Mouse (Mus musculus) mature B cell (primary cell): ENCODE measurements around the gene Brd3os.

Experiments used
- in situ Hi-C: fragments of 300-500 bp; cut with MboI; formaldehyde crosslinking; loops from 2 replicates; pipeline ENCODE4 v1.14.3; 2019

Gene Brd3os

DNA sequence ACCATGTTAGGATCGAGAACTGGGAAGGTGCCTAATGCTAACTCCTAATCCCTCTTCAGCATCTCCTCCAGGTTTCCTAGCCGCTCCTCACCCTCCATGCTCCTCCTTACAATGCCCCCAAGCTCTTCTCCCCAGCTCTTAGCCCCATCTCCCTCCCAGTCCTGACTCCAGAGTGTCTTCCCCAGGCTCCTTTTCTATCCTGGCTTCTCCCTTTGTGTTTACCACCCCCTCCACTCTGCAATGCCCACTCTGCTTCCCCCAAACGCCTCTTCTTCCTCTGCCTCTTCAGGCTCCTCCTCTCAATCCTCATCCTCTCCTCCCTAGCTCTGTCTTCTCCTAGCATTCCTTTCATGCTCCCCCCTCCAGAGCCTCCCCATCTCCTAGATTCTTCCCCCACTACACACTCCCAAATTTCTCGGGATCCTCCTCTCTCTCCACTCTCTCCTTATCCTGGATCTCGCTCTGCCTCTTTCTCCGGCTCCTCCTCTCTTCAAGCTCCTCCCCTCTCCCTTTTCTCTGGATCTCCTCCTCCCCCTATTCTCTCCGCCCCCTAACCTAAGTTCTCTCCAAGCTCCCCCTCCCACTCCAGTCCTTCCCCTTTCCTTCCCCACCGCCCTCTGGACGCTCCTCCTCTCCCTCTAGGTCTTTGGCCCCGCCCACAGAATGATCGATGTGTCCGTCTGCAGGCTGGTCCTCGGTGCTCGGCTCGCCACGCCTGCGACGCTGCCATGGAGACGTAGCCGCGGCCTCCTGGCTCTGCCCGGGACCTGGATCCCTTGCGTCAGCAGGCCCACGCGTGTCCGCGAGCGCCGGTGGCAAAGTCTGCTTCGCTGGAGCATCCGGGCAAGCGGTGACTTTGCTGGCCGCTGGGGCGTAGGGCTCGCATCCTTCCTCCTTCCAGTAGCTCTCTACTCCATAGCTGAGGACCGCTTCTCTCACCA is at the start of gene Brd3os:
Brd3os (plus strand) TSS at position 558 of the 941 bp plus-strand sequence.
- in situ Hi-C loops, result no loop called here

DNA sequence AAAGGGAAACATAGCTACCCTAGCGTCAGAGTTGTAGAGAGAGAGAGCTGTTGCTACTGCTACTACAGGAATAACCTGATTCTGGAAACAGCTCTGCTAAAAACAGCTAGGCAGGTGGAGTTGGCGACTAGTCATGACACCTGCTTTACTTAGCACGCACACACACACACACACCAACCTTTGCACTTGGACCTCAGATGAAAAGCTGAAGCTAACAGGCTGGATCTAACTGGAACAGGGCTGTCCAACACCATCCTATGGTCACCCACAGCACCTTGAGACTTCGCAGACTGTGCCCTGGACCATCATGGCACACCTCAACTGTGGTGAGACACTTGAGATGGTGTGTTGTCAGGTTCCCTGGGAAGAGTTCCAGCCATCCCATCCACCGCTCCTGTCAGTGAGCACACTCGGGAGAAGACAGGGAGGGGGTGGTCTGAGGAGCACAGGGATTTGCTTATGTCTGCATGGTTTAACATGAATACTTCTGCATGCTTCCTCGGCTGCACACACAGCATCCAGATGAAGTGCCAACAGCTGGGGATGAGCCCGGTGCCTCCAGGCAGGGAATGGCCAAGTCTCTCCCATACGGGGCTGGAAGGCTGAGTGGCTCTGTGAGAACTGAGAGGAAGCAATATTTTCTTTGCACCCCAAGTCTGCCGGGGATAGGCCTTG is 47.8 kb upstream of the Brd3os start:
- in situ Hi-C loops, result no loop called here

DNA sequence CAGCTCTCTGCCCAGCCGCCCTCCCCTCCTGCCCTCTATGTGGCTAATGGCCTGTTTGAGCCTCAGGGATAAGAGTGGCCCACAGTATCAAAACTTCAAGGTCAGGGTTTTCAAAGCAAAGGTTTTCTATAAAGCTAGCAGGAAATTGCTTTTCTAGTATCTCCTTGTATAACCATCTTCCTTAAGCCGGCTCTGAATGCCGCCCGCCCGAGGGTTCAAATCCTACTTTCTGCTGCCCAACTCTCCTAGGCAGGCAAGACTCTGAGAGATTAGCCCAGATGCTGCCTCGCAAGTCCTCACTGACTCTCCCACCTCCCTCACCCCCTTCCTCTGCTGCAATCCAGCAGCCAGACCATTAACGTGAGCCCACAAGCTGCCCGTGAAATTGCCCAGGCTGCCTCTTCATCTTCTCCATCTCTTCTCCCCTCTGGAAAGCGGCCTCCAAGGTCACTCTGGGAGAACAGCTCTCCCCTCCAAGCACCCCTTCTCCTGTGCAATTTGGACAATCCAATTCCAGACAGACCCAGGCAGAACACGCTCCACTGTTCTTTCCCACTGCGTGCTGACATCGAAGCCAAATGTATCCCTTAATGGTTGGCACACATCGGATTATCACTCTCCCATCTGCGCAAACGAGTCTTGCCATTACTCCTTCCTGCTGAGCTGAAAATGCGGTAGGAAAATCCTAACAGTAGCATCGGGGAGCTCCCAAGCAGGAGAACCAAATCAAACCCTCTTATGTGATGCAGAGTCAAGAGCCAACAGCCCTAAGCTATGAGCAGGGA is 45.3 kb upstream of the Brd3os start:
- in situ Hi-C loops, result no loop called here

DNA sequence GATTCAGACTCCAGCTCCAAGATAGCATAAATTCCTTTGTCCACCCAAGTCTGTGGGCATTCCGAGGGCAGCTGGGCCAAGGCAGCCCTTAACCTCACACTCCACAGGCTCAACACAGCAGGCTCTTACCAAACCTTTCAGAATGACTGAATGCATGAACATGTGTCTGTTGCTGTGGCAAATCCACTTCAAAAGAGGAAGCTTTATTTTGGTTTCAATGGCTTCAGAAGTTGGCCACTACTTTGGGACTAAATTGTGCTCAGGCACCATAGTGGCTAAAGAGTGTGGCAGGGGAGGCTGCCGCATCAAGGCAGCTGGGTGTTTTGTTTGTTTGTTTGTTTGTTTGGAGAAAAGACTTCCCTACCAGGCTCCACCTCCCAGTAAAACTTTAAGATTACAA is 42.0 kb upstream of the Brd3os start:
- in situ Hi-C loops, result no loop called here

DNA sequence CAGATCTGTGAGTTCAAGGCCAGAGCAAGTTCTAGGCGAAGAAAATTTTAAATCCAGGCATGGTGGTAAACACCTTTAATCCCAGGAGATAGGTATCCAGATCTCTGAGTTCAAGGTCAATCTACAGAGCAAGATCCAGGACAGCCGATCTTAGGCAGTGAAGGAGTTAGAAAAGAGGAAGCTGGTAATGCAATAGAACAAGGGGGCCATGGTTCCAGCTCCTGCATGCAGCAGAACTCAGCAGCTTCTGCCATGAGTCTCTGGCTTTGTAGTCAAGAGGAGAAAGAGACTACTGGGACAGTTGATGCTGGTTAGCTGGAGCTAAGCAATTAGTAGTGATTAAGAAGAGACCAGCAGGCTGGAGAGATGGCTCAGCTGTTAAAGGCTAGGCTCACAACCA is 40.6 kb upstream of the Brd3os start:
- in situ Hi-C loops, result no loop called here

DNA sequence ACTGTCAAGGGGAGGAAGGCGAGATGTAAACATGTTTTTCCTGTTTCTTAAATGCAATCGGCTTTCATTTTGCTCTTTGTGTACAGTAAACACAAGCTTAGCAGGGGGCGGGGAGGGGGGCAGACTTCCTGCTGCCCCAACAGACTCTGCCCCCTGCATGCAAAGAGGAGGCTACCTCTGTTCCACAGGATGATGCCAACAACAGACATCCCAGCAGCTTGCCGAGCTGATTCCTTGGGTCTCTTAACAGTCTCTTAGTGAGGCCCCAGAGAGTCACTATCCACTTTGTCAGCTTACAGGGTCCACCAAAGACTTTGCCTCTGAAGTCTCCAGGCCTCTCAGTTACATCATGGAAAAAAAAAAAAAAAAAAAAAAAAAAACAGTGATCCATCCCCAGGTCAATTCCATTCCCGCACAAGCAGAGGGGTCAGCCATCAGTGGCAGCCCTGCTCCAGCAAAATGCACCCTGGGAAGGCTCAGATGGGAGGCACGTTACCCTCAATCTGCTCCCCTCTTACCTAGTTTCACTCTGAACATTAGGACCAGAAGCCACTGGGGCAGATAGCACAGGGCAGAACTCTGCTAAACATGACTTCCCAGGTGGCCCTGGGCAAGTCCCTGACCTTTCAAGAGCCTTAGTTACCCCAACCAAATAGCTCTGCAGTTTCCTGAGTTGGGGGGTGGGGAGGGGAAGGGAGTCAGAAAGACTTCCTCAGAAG is 37.6 kb upstream of the Brd3os start:
- in situ Hi-C loops, result no loop called here

DNA sequence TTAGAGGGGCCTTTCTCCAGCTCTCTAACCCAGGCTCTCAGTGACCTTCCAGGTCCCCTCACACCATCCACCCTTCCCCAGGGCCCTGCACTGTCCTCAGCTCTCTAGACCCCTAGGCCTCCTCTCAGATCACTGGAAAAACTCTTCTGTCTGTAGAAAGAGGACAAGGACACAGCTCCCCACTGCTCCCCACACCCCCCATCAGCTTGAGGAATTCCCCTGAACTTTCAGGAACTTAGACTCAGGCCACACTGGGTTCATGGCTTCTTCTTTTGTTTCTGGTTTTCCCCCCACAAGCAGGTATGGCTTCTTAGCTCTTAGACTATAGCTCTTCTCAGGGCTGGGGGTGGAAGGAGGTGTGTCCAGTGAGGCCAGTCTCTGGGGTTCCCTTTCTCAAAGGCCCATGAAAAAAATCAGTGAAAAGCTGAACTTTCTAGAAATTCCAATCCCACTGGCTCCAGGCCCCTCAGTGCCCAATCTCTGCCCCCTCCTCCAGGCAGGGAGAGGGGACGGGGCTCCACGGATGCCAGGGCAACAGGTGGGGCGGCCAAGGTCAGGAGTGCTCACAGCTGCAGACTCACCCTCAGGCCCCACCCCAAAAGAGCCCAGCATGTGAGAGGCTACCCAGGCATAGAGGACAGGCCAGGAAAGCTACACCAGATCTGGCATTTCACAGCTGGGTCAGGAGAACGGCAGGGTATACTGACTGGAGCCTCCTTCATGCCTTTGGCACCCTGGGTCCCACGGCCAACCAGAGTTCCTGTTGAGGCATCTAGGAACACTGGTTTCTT is 36.8 kb upstream of the Brd3os start:
- in situ Hi-C loops, result no loop called here

DNA sequence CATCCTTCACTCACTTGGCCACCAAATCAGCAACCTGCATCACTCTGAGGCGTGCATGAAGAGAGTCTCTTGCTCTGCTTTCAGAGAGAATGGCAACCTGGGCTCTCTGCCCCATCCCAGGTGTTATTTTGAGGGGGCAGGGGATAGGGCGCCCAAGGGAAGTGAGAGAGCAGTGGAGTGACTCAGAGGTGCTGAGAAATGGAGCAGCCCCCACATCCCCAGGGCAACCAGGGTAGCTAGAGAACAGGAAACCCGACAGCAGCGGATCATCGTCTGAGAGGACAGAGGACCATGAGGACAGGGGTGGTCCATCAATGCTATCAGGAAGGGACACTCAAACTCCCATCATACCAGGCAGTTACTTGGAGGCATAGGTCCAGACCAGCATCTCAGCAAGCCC is 35.2 kb upstream of the Brd3os start:
- in situ Hi-C loops, result no loop called here

DNA sequence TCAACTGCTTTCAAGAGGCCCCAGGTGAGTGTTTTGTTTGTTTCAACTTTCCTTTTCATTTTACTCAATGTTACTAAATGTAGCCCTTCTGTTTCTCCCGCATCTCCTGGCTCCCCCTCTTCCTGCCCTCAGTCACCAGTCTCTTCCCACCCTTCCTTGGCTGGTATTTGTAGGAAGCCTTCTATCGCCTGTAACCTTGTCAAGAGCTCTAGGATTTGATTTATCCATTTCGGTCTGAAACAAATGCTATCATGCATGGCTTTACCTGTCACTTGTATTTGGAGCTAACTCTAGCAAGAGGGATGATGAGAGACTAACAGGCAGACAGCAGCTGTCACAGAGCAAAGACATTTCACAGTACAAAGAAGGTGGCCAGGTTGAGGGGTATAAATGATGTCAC is 33.9 kb upstream of the Brd3os start:
- in situ Hi-C loops, result no loop called here

DNA sequence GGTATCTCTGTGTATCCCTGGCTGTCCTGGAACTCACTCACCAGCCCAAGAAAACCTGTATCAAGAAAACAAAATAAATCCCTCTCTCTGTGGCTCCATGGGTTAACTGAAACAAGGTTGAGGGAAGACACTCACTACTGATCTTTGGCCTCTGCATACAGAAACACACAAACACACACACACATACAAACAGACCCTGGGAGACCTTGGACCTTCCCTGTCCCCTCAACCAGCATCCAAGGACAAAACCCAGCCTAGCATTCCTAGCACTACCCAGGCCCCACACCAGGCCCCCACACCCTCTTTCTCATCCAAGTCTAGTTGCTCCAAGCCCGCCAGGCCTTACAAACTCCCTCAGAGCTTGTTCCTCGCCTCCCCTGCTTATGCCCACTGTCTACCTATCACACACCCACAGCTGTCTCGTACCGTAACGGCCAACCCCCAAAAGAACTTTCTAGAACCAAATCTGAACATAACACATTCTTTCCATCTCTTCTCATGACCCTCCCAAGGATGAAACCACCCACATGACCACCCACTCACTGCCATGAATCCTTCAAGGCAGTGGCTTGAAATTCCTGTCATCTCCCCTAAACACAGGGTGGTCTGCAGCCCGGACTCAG is 31.5 kb upstream of the Brd3os start:
- in situ Hi-C loops, result no loop called here

DNA sequence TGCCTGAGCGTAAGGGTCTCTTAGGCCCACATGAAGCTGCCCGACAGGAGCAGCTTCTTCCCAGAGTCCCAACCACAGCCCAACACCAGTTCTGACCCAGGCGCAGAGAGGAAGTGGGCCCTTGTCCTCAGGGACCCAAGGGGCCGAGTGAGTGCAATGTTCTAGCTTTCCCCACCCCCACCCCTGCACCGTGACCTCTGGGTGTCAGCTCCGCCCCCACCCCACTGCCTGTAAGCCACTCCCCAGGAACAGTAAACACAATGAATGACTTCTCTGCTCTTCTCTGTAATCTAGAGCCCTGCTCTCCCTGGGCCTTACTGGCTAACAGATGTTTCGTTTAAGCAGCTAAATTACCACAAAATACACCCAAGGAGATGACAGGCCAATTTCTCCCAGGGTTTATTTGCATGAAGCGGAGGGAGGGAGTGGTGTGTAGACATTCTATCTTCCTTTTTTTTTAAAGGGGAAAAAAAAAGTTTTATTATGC is 30.4 kb upstream of the Brd3os start:
- in situ Hi-C loops, result no loop called here

DNA sequence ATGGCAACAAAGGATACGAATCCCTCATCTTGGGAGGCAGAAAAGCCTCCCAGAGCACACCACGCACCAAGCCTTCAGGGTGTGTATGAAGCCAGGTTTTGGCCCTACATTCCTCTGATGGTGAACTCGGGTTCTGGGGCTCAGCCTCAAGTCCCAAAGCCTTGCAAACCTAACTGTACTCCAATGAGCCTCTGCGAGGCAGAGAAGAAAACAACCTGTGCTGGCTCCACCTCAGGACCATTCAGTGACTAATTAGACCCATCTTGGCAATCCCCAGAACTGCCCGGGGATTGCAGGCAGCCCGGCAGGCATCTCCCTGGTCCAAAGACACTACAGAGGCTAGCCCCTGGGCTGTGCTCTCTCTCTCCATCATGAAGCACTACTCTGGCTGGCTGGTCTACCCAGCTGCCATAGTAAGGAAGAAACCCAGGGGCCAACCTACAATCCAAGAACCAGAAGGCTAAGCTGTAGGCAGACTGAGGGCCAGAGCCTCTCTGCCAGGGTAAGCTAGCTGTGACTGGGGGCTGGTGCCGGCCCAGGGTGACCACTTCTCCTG is 29.8 kb upstream of the Brd3os start:
- in situ Hi-C loops, result no loop called here

DNA sequence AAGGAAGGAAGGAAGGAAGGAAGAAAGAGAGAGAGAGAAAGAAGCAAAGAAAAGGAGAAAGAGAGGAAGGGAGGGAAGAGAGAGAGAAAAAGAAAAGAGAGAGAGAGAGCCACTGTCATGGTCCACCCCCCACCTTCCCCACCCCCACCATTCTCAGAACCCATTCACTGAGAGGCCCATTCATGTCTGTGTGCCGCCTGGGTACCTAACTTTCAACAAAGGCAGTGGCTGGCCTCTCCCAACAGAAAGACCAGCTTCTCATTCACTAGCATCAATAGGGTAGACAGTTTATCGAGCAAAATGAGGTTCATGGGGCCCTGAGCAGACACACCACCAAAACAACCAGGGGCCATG is 28.6 kb upstream of the Brd3os start:
- in situ Hi-C loops, result no loop called here

DNA sequence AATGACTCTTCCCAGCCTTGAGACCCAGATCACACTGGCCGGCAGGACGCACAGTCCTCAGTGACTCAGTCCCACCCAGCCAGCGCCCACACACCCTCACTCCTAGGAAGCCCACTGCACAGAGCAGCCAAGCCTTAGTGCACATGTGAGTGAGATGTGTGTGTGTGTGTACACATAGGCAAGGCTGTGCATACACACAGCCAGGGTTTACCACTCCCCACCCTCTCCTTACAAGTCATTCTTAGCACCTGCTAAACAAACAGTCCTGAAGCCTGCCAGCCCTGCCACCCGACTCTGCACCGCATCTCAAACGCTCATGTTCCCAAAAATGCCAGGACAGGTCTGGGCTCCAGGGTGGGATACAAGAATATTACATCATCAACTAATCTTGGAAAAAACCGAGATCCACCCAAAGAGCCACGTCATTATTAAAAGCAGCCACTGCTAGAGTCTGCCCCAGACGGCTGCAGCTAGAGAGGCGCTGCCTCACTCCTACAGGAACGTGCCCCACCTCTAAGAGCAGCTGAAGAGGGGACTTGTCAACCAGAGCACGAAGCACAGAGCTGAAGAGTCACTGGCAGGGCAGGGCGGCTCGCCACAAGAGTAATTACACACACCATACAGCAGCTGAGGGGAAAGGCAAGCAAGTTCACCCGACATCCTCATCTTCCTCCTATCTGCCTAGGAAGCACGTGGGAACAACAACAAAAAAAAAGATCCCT is 28.0 kb upstream of the Brd3os start:
- in situ Hi-C loops, result no loop called here

DNA sequence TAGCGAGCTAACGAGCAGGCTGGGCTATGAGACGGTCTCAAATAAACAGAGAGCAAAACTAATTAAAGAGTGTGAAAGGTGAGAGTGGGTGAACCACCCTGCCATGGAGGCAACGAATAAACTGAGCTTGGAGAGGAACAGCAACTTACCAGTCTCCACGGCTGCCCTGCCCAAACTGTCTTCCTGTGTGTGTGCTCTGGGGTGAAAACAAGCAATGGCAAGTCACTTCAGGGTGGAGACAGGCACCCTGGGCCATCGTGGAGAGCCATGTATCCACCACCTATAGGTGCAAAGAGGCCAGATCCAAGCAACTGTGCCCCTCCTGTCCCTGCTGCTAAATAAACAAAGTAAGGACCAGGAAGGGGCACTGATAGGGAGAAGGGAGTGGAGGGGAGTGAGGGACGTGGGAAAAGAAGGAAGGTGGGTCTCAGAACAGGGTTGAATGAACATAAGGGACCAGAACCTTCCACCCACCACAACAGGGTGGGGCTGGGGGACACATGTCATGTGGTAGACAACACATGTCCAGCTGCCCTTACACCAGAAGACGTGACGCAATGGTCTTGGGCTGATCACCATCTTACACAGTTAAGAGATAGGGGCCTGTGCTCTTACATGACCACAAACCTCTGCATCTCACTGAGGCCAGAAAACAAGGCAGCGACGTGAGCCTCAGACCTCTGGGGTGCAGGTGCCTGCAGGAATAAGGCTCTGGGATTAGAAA is 26.9 kb upstream of the Brd3os start:
- in situ Hi-C loops, result no loop called here

DNA sequence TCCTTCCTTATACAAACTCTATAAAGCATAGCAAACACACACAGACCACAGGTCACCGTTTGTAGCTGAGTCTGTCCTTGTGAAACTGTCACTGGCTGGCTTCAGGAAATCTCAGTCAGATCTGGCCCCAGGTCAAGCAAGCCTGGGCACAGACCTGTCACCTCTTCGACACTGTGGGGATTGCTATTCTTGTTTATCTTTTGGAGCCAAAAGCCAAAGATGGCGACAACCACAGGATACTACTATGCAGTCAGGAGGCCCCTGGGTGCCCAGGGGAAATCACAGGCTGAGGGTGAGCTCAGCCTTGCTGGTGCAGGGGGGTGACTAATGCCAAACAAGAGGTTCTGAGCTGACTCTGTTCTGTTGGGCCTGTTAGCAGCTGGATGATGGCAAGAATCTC is 25.7 kb upstream of the Brd3os start:
- in situ Hi-C loops, result no loop called here

DNA sequence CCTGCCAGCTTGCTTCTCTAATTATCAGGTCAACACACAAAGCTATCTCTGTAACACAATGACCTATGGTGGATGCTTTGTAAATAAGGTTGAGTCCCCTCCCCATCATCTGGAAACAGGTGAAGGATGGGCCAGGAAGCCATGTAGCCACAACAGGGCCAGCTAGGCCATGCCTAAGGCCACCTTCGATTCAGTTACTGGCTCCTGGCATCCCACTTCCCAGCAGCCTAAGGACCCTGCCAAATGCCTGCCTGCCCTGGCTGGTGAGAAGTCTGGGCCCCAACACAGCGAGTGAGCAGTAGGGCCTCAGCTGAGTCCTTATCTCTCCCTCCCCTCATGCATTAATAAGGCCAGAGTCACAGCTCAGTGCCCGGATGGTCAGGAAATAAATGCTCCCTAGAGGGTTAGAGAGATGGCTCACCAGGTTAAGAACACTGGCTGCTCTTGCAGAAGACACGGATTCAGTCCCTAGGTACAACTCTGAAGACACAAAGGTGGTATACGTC is 24.4 kb upstream of the Brd3os start:
- in situ Hi-C loops, result no loop called here

DNA sequence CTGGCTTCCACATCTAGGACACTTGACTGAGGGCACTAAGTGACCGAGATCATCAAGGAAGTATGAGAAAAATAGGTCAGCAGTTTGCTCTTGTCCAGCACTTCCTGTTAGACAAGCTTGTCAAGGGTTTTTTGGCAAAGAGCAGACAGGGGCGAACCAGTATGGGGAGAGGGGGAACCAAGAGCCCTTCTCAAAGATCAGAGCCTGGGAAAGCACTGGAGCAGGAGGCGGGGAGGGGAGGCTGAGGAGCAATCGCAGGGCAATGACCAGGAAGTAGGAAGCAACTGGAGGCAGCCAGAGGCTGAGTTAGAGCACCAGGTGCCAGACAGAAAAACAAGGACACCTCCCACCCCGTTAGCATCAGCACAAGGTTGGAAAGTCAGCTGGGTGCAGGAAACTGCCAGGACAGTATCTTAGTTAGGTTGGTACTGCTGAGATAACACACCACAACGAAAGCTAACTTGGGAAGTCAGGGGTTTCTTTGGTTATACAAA is 23.5 kb upstream of the Brd3os start:
- in situ Hi-C loops, result no loop called here
